Mouse (Mus musculus) forebrain, embryonic 16.5 days (tissue): Measurements from ENCODE around the gene Aplp2. TPM values are rescaled to one million over a fixed set of nuclear protein-coding genes. Genes with fewer than 3 reads are reported as not detected.

Source experiments
- ATAC-seq: fragments of 200-750 bp; cut with Nextera tagmentation; 2 replicates; pipeline ENCODE4 v1.8.0; 2017; ENCODE audit warnings: mild to moderate bottlenecking, moderate library complexity
- H3K27ac ChIP-seq: fragments of 300-500 bp; sonication (generic); 2 replicates; pipeline ENCODE4 v1.5.1; 2014; ENCODE audit warnings: low read length, control low read depth
- H3K27me3 ChIP-seq: fragments of 300-500 bp; sonication (generic); replicated peaks from 2 replicates; pipeline ENCODE4 v1.6.1; 2014; ENCODE audit warnings: low read length; ENCODE audit not compliant: control insufficient read depth, insufficient read depth
- H3K36me3 ChIP-seq: fragments of 300-500 bp; sonication (generic); 2 replicates; pipeline ENCODE4 v1.6.1; 2014; ENCODE audit not compliant: control insufficient read depth, insufficient read depth
- H3K4me1 ChIP-seq: fragments of 300-500 bp; sonication (generic); replicated peaks from 2 replicates; pipeline ENCODE4 v1.6.1; 2014; ENCODE audit warnings: low read length; ENCODE audit not compliant: control insufficient read depth, insufficient read depth
- H3K4me2 ChIP-seq: fragments of 300-500 bp; sonication (generic); 2 replicates; pipeline ENCODE4 v1.6.1; 2014; ENCODE audit warnings: mild to moderate bottlenecking, low read length, control low read depth
- H3K4me3 ChIP-seq: fragments of 300-500 bp; sonication (generic); replicated peaks from 2 replicates; pipeline ENCODE4 v1.5.1; 2014; ENCODE audit warnings: mild to moderate bottlenecking, low read length, control low read depth
- H3K9ac ChIP-seq: fragments of 300-500 bp; sonication (generic); replicated peaks from 2 replicates; pipeline ENCODE4 v1.6.1; 2014; ENCODE audit warnings: low read depth, low read length, control low read depth
- H3K9me3 ChIP-seq: fragments of 300-500 bp; sonication (generic); 2 replicates; pipeline ENCODE4 v1.6.1; 2016; ENCODE audit warnings: low read length; ENCODE audit not compliant: control insufficient read depth
- WGBS: fragments of 180-500 bp; shearing (Covaris S2); extraction: QIAGEN DNeasy Blood & Tissue Kit; methylation state at CpG from one replicate; pipeline ENCODE4 v1.1.7; 2014; 5-methylcytosine and 5-hydroxymethylcytosine counted together
- polyA plus RNA-seq: library from polyadenylated mRNA; unstranded; fragments of >200 nt; fragmentation: Nextera tagmentation; extraction: Ambion mirVana; gene quantifications from 2 replicates; pipeline ENCODE4 v1.2.1, GENCODE M21; 2015

Aplp2 gene
- polyA plus RNA-seq, 1 experiment from 2014 or later: 275 TPM

DNA sequence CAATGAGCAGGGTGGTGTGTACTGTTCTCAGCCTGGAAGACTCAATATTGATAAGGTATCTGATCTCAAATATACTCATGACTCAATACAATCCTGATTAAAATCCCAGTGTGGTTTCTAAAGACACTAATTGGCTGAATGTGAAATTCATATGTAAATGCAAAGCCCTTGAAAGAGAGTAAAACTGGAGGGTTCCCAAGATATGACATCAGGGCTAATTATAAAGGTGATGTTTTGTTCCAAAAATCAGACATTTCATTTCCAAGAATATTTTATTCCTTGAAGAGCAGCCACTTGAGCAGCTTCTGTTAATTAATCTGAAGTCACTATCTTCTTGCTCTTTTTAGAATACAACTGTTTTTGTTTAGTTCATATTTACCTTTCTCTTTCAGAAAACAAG is 96.0 kb downstream of the Aplp2 start:
- no peak overlapping the region for H3K4me2 ChIP-seq
- no peaks in the 10 kb centered on the region for H3K36me3 ChIP-seq
- H3K27ac ChIP-seq: no peak overlapping the region
- no peak overlapping the region for H3K4me3 ChIP-seq
- H3K9ac ChIP-seq: no peak overlapping the region
- H3K27me3 ChIP-seq: no peaks in the 10 kb centered on the region
- H3K9me3 ChIP-seq: no peaks in the 10 kb centered on the region
- H3K4me1 ChIP-seq: no peaks in the 10 kb centered on the region
- no peak for ATAC-seq

DNA sequence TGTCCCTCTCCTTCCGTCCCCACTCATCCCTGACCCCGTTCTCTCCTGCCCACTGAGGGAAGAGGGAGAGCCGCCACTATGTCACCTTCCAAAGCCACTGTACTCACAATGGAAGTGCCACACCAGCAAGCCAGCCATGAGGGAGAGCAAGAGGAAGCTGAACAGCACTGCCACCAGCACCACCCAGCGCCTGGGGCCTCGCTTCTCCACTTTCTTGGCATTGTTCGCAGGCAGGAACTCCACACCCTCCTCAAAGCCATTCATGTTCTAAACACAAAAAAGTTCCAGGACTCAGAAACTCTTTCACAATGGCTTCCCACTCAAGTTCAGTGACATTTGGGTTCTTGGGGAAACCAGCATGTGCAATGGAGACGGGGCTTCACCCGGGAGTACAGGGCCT is 103.2 kb downstream of the Aplp2 start:
- no peak overlapping the region for H3K27ac ChIP-seq
- no peaks in the 10 kb centered on the region for H3K27me3 ChIP-seq
- no peak overlapping the region for H3K4me2 ChIP-seq
- H3K9ac ChIP-seq: no peak overlapping the region
- H3K4me1 ChIP-seq: no peaks in the 10 kb centered on the region
- 86% methylated on average over 8 of the region's 8 CpGs for WGBS
- no peaks in the 10 kb centered on the region for H3K9me3 ChIP-seq
- H3K4me3 ChIP-seq: no peak overlapping the region
- ATAC-seq: no peak
- no peaks in the 10 kb centered on the region for H3K36me3 ChIP-seq

Other genes starting within 250 kb of the Aplp2 start
- 4.3 and 5.3 TPM in 2 replicates for gene Zbtb44, start 181.2 kb downstream of the Aplp2 start, polyA plus RNA-seq
- 0.63 and 0.73 TPM in 2 replicates for gene St14, start 80.0 kb downstream of the Aplp2 start, polyA plus RNA-seq
- 9.8 and 12.1 TPM in 2 replicates for gene Prdm10, start 68.7 kb upstream of the Aplp2 start, polyA plus RNA-seq
- 29.0 and 31.9 TPM in 2 replicates for gene Nfrkb, start 174.4 kb upstream of the Aplp2 start, polyA plus RNA-seq